ENCODE assay signal across 15 mouse cellular contexts in genomic region chr12:16630152-16630865, GRCm38 (mm10). TPM values are rescaled to one million over a fixed set of nuclear protein-coding genes. Genes with fewer than 3 reads are reported as not detected.
DNase-seq lines count a peak whose midpoint lies in the region; ATAC-seq lines count a peak whose summit lies in the region.
"Had no signal": no experiment of that assay in that cellular context is flagged by ENCODE, and none has a peak within 500 bp of the region (broad histone marks: within the 10 kb centered on the region; RNA-seq: fewer than 3 reads in every experiment).

No protein-coding gene starts in this region.

- DNase-seq in adrenal gland, adult (ENCODE audit: inconsistent age in 2 of 2, low spot score in 1 of 2) = peak; percentile 79 to 83
- no peak for DNase-seq in adrenal gland, adult 8-10 months
- DNase-seq in lung, adult 18-20 months = peak; percentile 35 to 65
- no peak for DNase-seq in lung, postnatal 4 days
- peak; percentile 43 to 62 for DNase-seq in heart, postnatal 36 days
- DNase-seq in skeletal muscle tissue, adult 2 months (ENCODE audit: low read depth, low spot score) = peak; percentile 77
- no peak for DNase-seq in midbrain, embryonic 14.5 days
- no peak for DNase-seq in yolk sac, embryonic 10.5 days (ENCODE audit: low spot score)
- DNase-seq: thymus, adult 18-20 months had no signal

- H3K4me2 ChIP-seq in midbrain, embryonic 14.5 days (ENCODE audit: low read length) = no peak overlapping the region
- H3K4me2 ChIP-seq: hindbrain, embryonic 15.5 days; liver, embryonic 15.5 days; midbrain, embryonic 15.5 days; neural tube, embryonic 15.5 days had no signal

- H3K9ac ChIP-seq in midbrain, embryonic 14.5 days (replicated peaks; ENCODE audit: low read length) = no peak overlapping the region
- H3K9ac ChIP-seq: hindbrain, embryonic 15.5 days; liver, embryonic 15.5 days; midbrain, embryonic 15.5 days; neural tube, embryonic 15.5 days had no signal

- no peaks in the 10 kb centered on the region for H3K4me1 ChIP-seq in midbrain, embryonic 14.5 days (ENCODE audit: control insufficient read depth, insufficient read depth, low read length)
- H3K4me1 ChIP-seq: hindbrain, embryonic 15.5 days; liver, embryonic 15.5 days; midbrain, embryonic 15.5 days had no signal

- no peak overlapping the region for H3K27ac ChIP-seq in midbrain, embryonic 14.5 days (replicated peaks; ENCODE audit: low read depth, low read length)
- H3K27ac ChIP-seq: hindbrain, embryonic 15.5 days; liver, embryonic 15.5 days; midbrain, embryonic 15.5 days; neural tube, embryonic 15.5 days had no signal

- intact Hi-C loops in heart, postnatal 36 days (cut with DNase I) = no loop called here

- no peaks in the 10 kb centered on the region for H3K36me3 ChIP-seq in midbrain, embryonic 14.5 days (ENCODE audit: control insufficient read depth, insufficient read depth, low read length)
- H3K36me3 ChIP-seq: hindbrain, embryonic 15.5 days; liver, embryonic 15.5 days; midbrain, embryonic 15.5 days; neural tube, embryonic 15.5 days had no signal

- WGBS in midbrain, embryonic 14.5 days = 79% methylated on average over 7 of the region's 7 CpGs

- no peaks in the 10 kb centered on the region for H3K9me3 ChIP-seq in midbrain, embryonic 14.5 days (ENCODE audit: control insufficient read depth, low read length)
- H3K9me3 ChIP-seq: hindbrain, embryonic 15.5 days; liver, embryonic 15.5 days; midbrain, embryonic 15.5 days; neural tube, embryonic 15.5 days had no signal

- H3K27me3 ChIP-seq in midbrain, embryonic 14.5 days (ENCODE audit: control insufficient read depth, insufficient read depth, low read length) = no peaks in the 10 kb centered on the region
- H3K27me3 ChIP-seq: hindbrain, embryonic 15.5 days; liver, embryonic 15.5 days; midbrain, embryonic 15.5 days; neural tube, embryonic 15.5 days had no signal

- H3K4me3 ChIP-seq in midbrain, embryonic 14.5 days (replicated peaks; ENCODE audit: low read depth, low read length) = no peak overlapping the region
- H3K4me3 ChIP-seq: hindbrain, embryonic 15.5 days; liver, embryonic 15.5 days; midbrain, embryonic 15.5 days; neural tube, embryonic 15.5 days had no signal

- ATAC-seq in midbrain, embryonic 14.5 days (ENCODE audit: low FRiP score, low TSS enrichment) = no peak
- ATAC-seq: midbrain, embryonic 15.5 days had no signal

RNA-seq across cellular contexts. Expression of gene Lpin1, which starts 19.5 kb away (rescaled TPM):
- total RNA-seq in adrenal gland, adult 8-10 months (2022) = 10 to 100 TPM; 38.8 to 80.7 (median 50.8) TPM
- total RNA-seq in heart, postnatal 36 days (2021) = 100 to 1,000 TPM; 106 to 172 TPM
- polyA plus RNA-seq in midbrain, embryonic 14.5 days (2014; fragmentation: Nextera tagmentation; extraction: Ambion mirVana) = 21.0 and 27.1 TPM in 2 replicates

RNA-seq across cellular contexts. Expression of gene Ntsr2, which starts 22.9 kb away (rescaled TPM):
- 1 to 10 TPM in 1 of 4 experiments, under 1 TPM in 3; 0.41 to 1.6 (median 0.93) TPM for total RNA-seq in adrenal gland, adult 8-10 months (2022)
- total RNA-seq in heart, postnatal 36 days (2021) = 1 to 10 TPM; 8.6 to 9.6 TPM
- 1.00 and 1.1 TPM in 2 replicates for polyA plus RNA-seq in midbrain, embryonic 14.5 days (2014; fragmentation: Nextera tagmentation; extraction: Ambion mirVana)
- total RNA-seq: ES-E14 had no signal
- polyA plus RNA-seq: liver, embryonic 15.5 days; small intestine, adult 2 months had no signal

Comparison
In these comparisons a context has a peak if more than half of its experiments do, and no peak if none do; other contexts are left out.
1. DNase-seq: peak in adrenal gland, adult (2 of 2), lung, adult 18-20 months (2 of 2), heart, postnatal 36 days (2 of 2) and skeletal muscle tissue, adult 2 months (single experiment); none in adrenal gland, adult 8-10 months (single experiment), lung, postnatal 4 days (0 of 2), midbrain, embryonic 14.5 days (single experiment) and yolk sac, embryonic 10.5 days (single experiment).